Mouse (Mus musculus) C2C12 (cell line): ENCODE measurements around the gene Slc4a4.

Experiments used
- CTCF ChIP-seq: IDR thresholded peaks from one replicate; pipeline ENCODE4 v1.5.1; 2011; ENCODE audit not compliant: control insufficient read depth, insufficient read depth, insufficient read length
- MAX ChIP-seq: IDR thresholded peaks from one replicate; pipeline ENCODE4 v1.6.1; 2011; ENCODE audit warnings: mild to moderate bottlenecking, control low read depth

- TF ChIP-seq CTCF (no peak), MAX (no peak)
Observed at GRCm38 (mm10) chr5:88903111-88903510, 16.5 kb downstream of the Slc4a4 start.
